Mouse (Mus musculus) lung, postnatal 0 days (tissue): ENCODE data around the gene Ccdc148. TPM values are rescaled to one million over a fixed set of nuclear protein-coding genes. Genes with fewer than 3 reads are reported as not detected.

ENCODE experiments used
- ATAC-seq: fragments of 200-750 bp; cut with Nextera tagmentation; 2 replicates; pipeline ENCODE4 v1.8.0; 2017; ENCODE audit warnings: moderate library complexity
- DNase-seq: peaks from one replicate; pipeline ENCODE4 v3.0.0-alpha.2; 2016; ENCODE audit warnings: low spot score
- H3K27ac ChIP-seq: fragments of 300-500 bp; sonication (generic); 2 replicates; pipeline ENCODE4 v1.5.1; 2014; ENCODE audit warnings: antibody characterized with exemption, mild to moderate bottlenecking, low read length, mixed read lengths
- H3K27me3 ChIP-seq: fragments of 300-500 bp; sonication (generic); replicated peaks from 2 replicates; pipeline ENCODE4 v1.6.1; 2014; ENCODE audit warnings: low read length, mixed read lengths; ENCODE audit not compliant: insufficient read depth
- H3K36me3 ChIP-seq: fragments of 300-500 bp; sonication (generic); 2 replicates; pipeline ENCODE4 v1.6.1; 2014; ENCODE audit warnings: low read length, mixed read lengths; ENCODE audit not compliant: insufficient read depth
- H3K4me1 ChIP-seq: fragments of 300-500 bp; sonication (generic); 2 replicates; pipeline ENCODE4 v1.6.1; 2014; ENCODE audit warnings: antibody characterized with exemption, low read depth, low read length, mixed read lengths; ENCODE audit not compliant: insufficient read depth
- H3K4me2 ChIP-seq: fragments of 300-500 bp; sonication (generic); replicated peaks from 2 replicates; pipeline ENCODE4 v1.6.1; 2014; ENCODE audit warnings: low read depth, mild to moderate bottlenecking, low read length, moderate library complexity, mixed read lengths
- H3K4me3 ChIP-seq: fragments of 300-500 bp; sonication (generic); 2 replicates; pipeline ENCODE4 v1.5.1; 2014; ENCODE audit warnings: low read depth, low read length
- H3K9ac ChIP-seq: fragments of 300-500 bp; sonication (generic); replicated peaks from 2 replicates; pipeline ENCODE4 v1.6.1; 2014; ENCODE audit warnings: low read depth, mild to moderate bottlenecking
- H3K9me3 ChIP-seq: fragments of 300-500 bp; sonication (generic); 2 replicates; pipeline ENCODE4 v1.6.1; 2016; ENCODE audit warnings: low read length, mixed read lengths
- CTCF ChIP-seq: IDR thresholded peaks from 2 replicates; pipeline ENCODE4 v1.5.1; 2016; ENCODE audit warnings: antibody characterized with exemption, mild to moderate bottlenecking
- EP300 ChIP-seq: IDR thresholded peaks from 2 replicates; pipeline ENCODE4 v1.6.1; 2016; ENCODE audit warnings: antibody characterized with exemption, mild to moderate bottlenecking, control low read depth
- WGBS: fragments of 180-500 bp; shearing (Covaris S2); extraction: QIAGEN DNeasy Blood & Tissue Kit; methylation state at CpG from one replicate; pipeline ENCODE4 v1.1.7; 2014; 5-methylcytosine and 5-hydroxymethylcytosine counted together
- polyA plus RNA-seq: library from polyadenylated mRNA; unstranded; fragments of >200 nt; fragmentation: Nextera tagmentation; extraction: Ambion mirVana; gene quantifications from 2 replicates; pipeline ENCODE4 v1.2.1, GENCODE M21; 2015

Gene Ccdc148
- polyA plus RNA-seq, 1 experiment from 2014 or later: 0.68 TPM

GRCm38 (mm10) chr2:59131044-59131443, 29.4 kb downstream of the Ccdc148 start:
- DNase-seq: no peak
- Histone ChIP-seq H3K4me2 (no peak overlapping the region), H3K4me1 (no peaks in the 10 kb centered on the region), H3K9ac (no peak overlapping the region), H3K4me3 (no peak overlapping the region), H3K9me3 (no peaks in the 10 kb centered on the region), H3K27me3 (no peaks in the 10 kb centered on the region), H3K27ac (no peak overlapping the region), H3K36me3 (no peaks in the 10 kb centered on the region)
- TF ChIP-seq EP300: no peak
- no peak for TF ChIP-seq CTCF
- WGBS: 91% methylated on average over 8 of the region's 8 CpGs
- ATAC-seq: no peak

GRCm38 (mm10) chr2:59129821-59130220, 30.7 kb downstream of the Ccdc148 start:
- Histone ChIP-seq H3K27me3 (no peaks in the 10 kb centered on the region), H3K27ac (no peak overlapping the region), H3K9ac (no peak overlapping the region), H3K9me3 (no peaks in the 10 kb centered on the region), H3K4me1 (no peaks in the 10 kb centered on the region), H3K4me3 (no peak overlapping the region), H3K36me3 (no peaks in the 10 kb centered on the region), H3K4me2 (no peak overlapping the region)
- ATAC-seq (no peak), DNase-seq (no peak)
- TF ChIP-seq EP300: no peak
- 60% methylated on average over 8 of the region's 8 CpGs for WGBS

- Histone ChIP-seq H3K9ac (no peak overlapping the region), H3K4me2 (no peak overlapping the region), H3K4me1 (no peaks in the 10 kb centered on the region), H3K36me3 (no peaks in the 10 kb centered on the region), H3K4me3 (no peak overlapping the region), H3K27me3 (no peaks in the 10 kb centered on the region), H3K9me3 (no peaks in the 10 kb centered on the region), H3K27ac (no peak overlapping the region)
- no peak for ATAC-seq
- WGBS: 56% methylated on average over 7 of the region's 7 CpGs
- TF ChIP-seq CTCF (no peak), EP300 (no peak)
- no peak for DNase-seq
Observed at GRCm38 (mm10) chr2:59129023-59129422, 31.5 kb downstream of the Ccdc148 start.

GRCm38 (mm10) chr2:59055615-59056145, 104.8 kb downstream of the Ccdc148 start:
- no peaks in the 10 kb centered on the region for H3K27me3 ChIP-seq
- H3K9me3 ChIP-seq: no peaks in the 10 kb centered on the region
- DNase-seq: no peak
- TF ChIP-seq EP300: no peak
- TF ChIP-seq CTCF: no peak
- H3K27ac ChIP-seq: no peak overlapping the region
- no peaks in the 10 kb centered on the region for H3K36me3 ChIP-seq
- WGBS: 67% methylated on average over 5 of the region's 5 CpGs
- ATAC-seq: no peak
- no peaks in the 10 kb centered on the region for H3K4me1 ChIP-seq
- H3K9ac ChIP-seq: no peak overlapping the region
- no peak overlapping the region for H3K4me2 ChIP-seq
- no peak overlapping the region for H3K4me3 ChIP-seq

- no peak for DNase-seq
- no peak overlapping the region for H3K4me3 ChIP-seq
- no peaks in the 10 kb centered on the region for H3K36me3 ChIP-seq
- no peak for ATAC-seq
- 72% methylated on average over 5 of the region's 5 CpGs for WGBS
- no peak overlapping the region for H3K27ac ChIP-seq
- H3K27me3 ChIP-seq: no peaks in the 10 kb centered on the region
- no peak for TF ChIP-seq CTCF
- no peak for TF ChIP-seq EP300
- no peaks in the 10 kb centered on the region for H3K4me1 ChIP-seq
- no peaks in the 10 kb centered on the region for H3K9me3 ChIP-seq
- H3K9ac ChIP-seq: no peak overlapping the region
- no peak overlapping the region for H3K4me2 ChIP-seq
Observed at GRCm38 (mm10) chr2:59054339-59054738, 106.1 kb downstream of the Ccdc148 start.

- DNase-seq (no peak), ATAC-seq (no peak)
- no peak overlapping the region for H3K4me2 ChIP-seq
- WGBS: 54% methylated on average over 7 of the region's 7 CpGs
- no peak overlapping the region for H3K4me3 ChIP-seq
- TF ChIP-seq CTCF (no peak), EP300 (no peak)
- no peaks in the 10 kb centered on the region for H3K4me1 ChIP-seq
- H3K9ac ChIP-seq: no peak overlapping the region
- H3K27ac ChIP-seq: no peak overlapping the region
- no peaks in the 10 kb centered on the region for H3K27me3 ChIP-seq
- H3K36me3 ChIP-seq: no peaks in the 10 kb centered on the region
- no peaks in the 10 kb centered on the region for H3K9me3 ChIP-seq
Observed at GRCm38 (mm10) chr2:59053461-59054039, 106.9 kb downstream of the Ccdc148 start.
